12 mouse cellular contexts compared by ENCODE assay signal in the genomic region with DNA sequence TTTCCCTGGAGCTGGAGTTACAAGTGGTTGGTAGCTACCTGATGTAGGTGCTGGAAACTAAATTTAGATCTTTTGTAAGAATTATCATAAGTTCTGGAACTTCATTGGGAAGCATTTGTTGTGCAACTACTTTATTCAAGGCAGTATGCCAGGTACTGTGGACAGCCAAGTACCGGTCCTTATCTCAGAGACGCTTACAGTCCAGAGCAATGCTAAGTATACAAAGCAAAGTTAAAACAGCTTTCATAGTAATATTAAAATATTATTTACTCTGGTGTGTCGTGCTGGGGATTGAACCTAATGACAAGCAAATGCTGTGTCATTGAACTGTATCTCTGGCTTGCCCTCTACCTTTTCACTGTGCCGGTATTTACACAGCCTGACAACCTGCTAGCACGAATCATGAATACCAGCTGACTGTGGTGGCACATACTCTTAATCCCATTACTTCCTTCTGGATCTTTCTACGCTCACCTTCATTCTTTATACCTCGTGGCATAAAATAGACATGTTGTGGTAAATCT. TPM values are rescaled to one million over a fixed set of nuclear protein-coding genes. Genes with fewer than 3 reads are reported as not detected.
"Had no signal": no experiment of that assay in that cellular context is flagged by ENCODE, and none has a peak within 500 bp of the region (broad histone marks: within the 10 kb centered on the region; RNA-seq: fewer than 3 reads in every experiment).

No protein-coding gene starts in this region.

RNA-seq across cellular contexts. Expression of a gene that starts 32.3 kb away (rescaled TPM):
- polyA plus RNA-seq: neural tube, embryonic 12.5 days; neural tube, embryonic 13.5 days; neural tube, embryonic 14.5 days; neural tube, embryonic 15.5 days; small intestine, adult 2 months; spleen, adult 2 months; stomach, embryonic 15.5 days; stomach, embryonic 16.5 days; testis, adult 2 months; thymus, adult 2 months; thymus, postnatal 0 days; urinary bladder, adult 2 months had no signal
